Mouse (Mus musculus) neural tube, embryonic 11.5 days (tissue): ENCODE measurements at regions not wholly inside any gene's neighbourhood (a gene's known extent, or its start where the extent isn't known, plus 50 kb on each side); places are given as distances from the start of the nearest gene placed in this dataset.
A peak's percentile ranks its signal among the peaks of the same experiment; 100 is the strongest.

ENCODE experiments used
- ATAC-seq: fragments of 200-750 bp; cut with Nextera tagmentation; 2 replicates; pipeline ENCODE4 v1.8.0; 2017; ENCODE audit warnings: moderate number of reproducible peaks, mild to moderate bottlenecking, moderate TSS enrichment, moderate library complexity; ENCODE audit not compliant: insufficient read depth, low FRiP score, low TSS enrichment
- DNase-seq: peaks from one replicate; pipeline ENCODE4 v3.0.0-alpha.2; 2015; ENCODE audit warnings: low spot score
- H3K27ac ChIP-seq: fragments of 300-500 bp; sonication (generic); 2 replicates; pipeline ENCODE4 v1.5.1; 2014; ENCODE audit warnings: low read depth, mild to moderate bottlenecking, low read length
- H3K27me3 ChIP-seq: fragments of 300-500 bp; sonication (generic); 2 replicates; pipeline ENCODE4 v1.6.1; 2014; ENCODE audit warnings: mild to moderate bottlenecking, low read length, mixed read lengths; ENCODE audit not compliant: control insufficient read depth, insufficient read depth
- H3K36me3 ChIP-seq: fragments of 300-500 bp; sonication (generic); 2 replicates; pipeline ENCODE4 v1.6.1; 2014; ENCODE audit warnings: mild to moderate bottlenecking, low read length, moderate library complexity, mixed read lengths; ENCODE audit not compliant: control insufficient read depth, insufficient read depth
- H3K4me1 ChIP-seq: fragments of 300-500 bp; sonication (generic); 2 replicates; pipeline ENCODE4 v1.6.1; 2014; ENCODE audit warnings: low read length, mixed read lengths; ENCODE audit not compliant: control insufficient read depth, insufficient read depth
- H3K4me2 ChIP-seq: fragments of 300-500 bp; sonication (generic); 2 replicates; pipeline ENCODE4 v1.6.1; 2014; ENCODE audit warnings: low read depth, mild to moderate bottlenecking, moderate library complexity
- H3K4me3 ChIP-seq: fragments of 300-500 bp; sonication (generic); 2 replicates; pipeline ENCODE4 v1.5.1; 2014; ENCODE audit warnings: low read depth, low read length
- H3K9ac ChIP-seq: fragments of 300-500 bp; sonication (generic); 2 replicates; pipeline ENCODE4 v1.6.1; 2014; ENCODE audit warnings: mild to moderate bottlenecking, low read length
- H3K9me3 ChIP-seq: fragments of 300-500 bp; sonication (generic); 2 replicates; pipeline ENCODE4 v1.6.1; 2016; ENCODE audit warnings: low read length; ENCODE audit not compliant: control insufficient read depth
- WGBS: fragments of 180-500 bp; shearing (Covaris S2); extraction: QIAGEN DNeasy Blood & Tissue Kit; methylation state at CpG from one replicate; pipeline ENCODE4 v1.1.7; 2014; 5-methylcytosine and 5-hydroxymethylcytosine counted together

- DNase-seq (no peak), ATAC-seq (no peak)
- Histone ChIP-seq H3K4me1 (peaks cover 3% of the 10 kb centered on the region; the same call in 1 of the 2 replicates), H3K27me3 (peaks cover 76% of the 10 kb centered on the region), H3K4me2 (no peak overlapping the region), H3K9me3 (no peaks in the 10 kb centered on the region), H3K27ac (no peak overlapping the region), H3K36me3 (no peaks in the 10 kb centered on the region), H3K9ac (no peak overlapping the region), H3K4me3 (no peak overlapping the region)
- 85% methylated on average over 10 of the region's 10 CpGs for WGBS
Observed at GRCm38 (mm10) chr15:85664432-85664828, 70.4 kb upstream of the Ppara start.

- Histone ChIP-seq H3K9ac (no peak overlapping the region), H3K27ac (no peak overlapping the region), H3K27me3 (peaks cover 78% of the 10 kb centered on the region), H3K4me2 (no peak overlapping the region), H3K36me3 (no peaks in the 10 kb centered on the region), H3K4me1 (peaks cover 3% of the 10 kb centered on the region; the same call in 1 of the 2 replicates), H3K9me3 (no peaks in the 10 kb centered on the region), H3K4me3 (no peak overlapping the region)
- DNase-seq, result no peak
- WGBS, result 76% methylated on average over 12 of the region's 12 CpGs
- ATAC-seq, result no peak
Observed at GRCm38 (mm10) chr15:85665181-85665821, 69.5 kb upstream of the Ppara start.

- 74% methylated on average over 9 of the region's 9 CpGs for WGBS
Observed at GRCm38 (mm10) chr15:85666496-85666895, 68.3 kb upstream of the Ppara start.

GRCm38 (mm10) chr15:85667381-85667791 lies 67.4 kb upstream of the Ppara start:
- Histone ChIP-seq H3K4me1 (peaks cover 2% of the 10 kb centered on the region; the same call in 1 of the 2 replicates), H3K27me3 (peaks cover 77% of the 10 kb centered on the region), H3K27ac (no peak overlapping the region), H3K4me2 (no peak overlapping the region; the same call in 1 of the 2 replicates), H3K9ac (no peak overlapping the region), H3K36me3 (no peaks in the 10 kb centered on the region), H3K9me3 (no peaks in the 10 kb centered on the region), H3K4me3 (no peak overlapping the region)
- no peak for ATAC-seq
- no peak for DNase-seq
- WGBS, result 64% methylated on average over 12 of the region's 12 CpGs

More at GRCm38 (mm10) chr15:85666496-85666895, 68.3 kb upstream of the Ppara start:
- Histone ChIP-seq H3K4me3 (no peak overlapping the region), H3K9me3 (no peaks in the 10 kb centered on the region), H3K36me3 (no peaks in the 10 kb centered on the region), H3K27me3 (peaks cover 77% of the 10 kb centered on the region), H3K4me2 (no peak overlapping the region), H3K27ac (no peak overlapping the region), H3K4me1 (peaks cover 2% of the 10 kb centered on the region; the same call in 1 of the 2 replicates), H3K9ac (no peak overlapping the region)
- DNase-seq (no peak), ATAC-seq (no peak)

- Histone ChIP-seq H3K36me3 (no peaks in the 10 kb centered on the region), H3K4me3 (no peak overlapping the region), H3K27ac (no peak overlapping the region), H3K4me1 (peaks cover 2% of the 10 kb centered on the region; the same call in 1 of the 2 replicates), H3K9ac (no peak overlapping the region), H3K9me3 (no peaks in the 10 kb centered on the region), H3K4me2 (no peak overlapping the region), H3K27me3 (peaks cover 77% of the 10 kb centered on the region)
- ATAC-seq (no peak), DNase-seq (no peak)
- 83% methylated on average over 7 of the region's 7 CpGs for WGBS
Observed at GRCm38 (mm10) chr15:85667906-85668590, 66.7 kb upstream of the Ppara start.

- H3K27ac ChIP-seq, result no peak overlapping the region
- no peak for ATAC-seq
- DNase-seq, result no peak
- peaks cover 2% of the 10 kb centered on the region; the same call in 1 of the 2 replicates for H3K4me1 ChIP-seq
- H3K27me3 ChIP-seq, result peaks cover 76% of the 10 kb centered on the region
- no peak overlapping the region for H3K4me3 ChIP-seq
- H3K36me3 ChIP-seq, result no peaks in the 10 kb centered on the region
- 65% methylated on average over 9 of the region's 9 CpGs for WGBS
- H3K9me3 ChIP-seq, result no peaks in the 10 kb centered on the region
- no peak overlapping the region for H3K9ac ChIP-seq
- H3K4me2 ChIP-seq, result no peak overlapping the region
Observed at GRCm38 (mm10) chr15:85668871-85669651, 65.7 kb upstream of the Ppara start.

GRCm38 (mm10) chr15:85669652-85670175 lies 65.1 kb upstream of the Ppara start:
- Histone ChIP-seq H3K4me1 (peaks cover 2% of the 10 kb centered on the region; the same call in 1 of the 2 replicates), H3K27me3 (peaks cover 78% of the 10 kb centered on the region), H3K9ac (peak overlapping the region; percentile 91), H3K9me3 (no peaks in the 10 kb centered on the region), H3K4me2 (peak overlapping the region; percentile 79), H3K4me3 (peak overlapping the region; percentile 67), H3K36me3 (no peaks in the 10 kb centered on the region), H3K27ac (no peak overlapping the region; the same call in 1 of the 2 replicates)
- DNase-seq, result no peak
- ATAC-seq, result no peak; the same call in 1 of the 2 replicates
- whole genome bisulfite sequencing, result 32% methylated on average over 15 of the region's 15 CpGs

- ATAC-seq (peak; percentile 62), DNase-seq (peak; percentile 63)
- WGBS, result 1% methylated on average over 55 of the region's 64 CpGs
Observed at GRCm38 (mm10) chr15:85670176-85670788, 64.5 kb upstream of the Ppara start.

More at GRCm38 (mm10) chr15:85670176-85670788, 64.5 kb upstream of the Ppara start:
- no peaks in the 10 kb centered on the region for H3K36me3 ChIP-seq
- H3K27ac ChIP-seq, result peak overlapping the region; percentile 81
- H3K4me3 ChIP-seq, result peak overlapping the region; percentile 67
- H3K4me2 ChIP-seq, result peak overlapping the region; percentile 79
- H3K9ac ChIP-seq, result peak overlapping the region; percentile 91
- peaks cover 79% of the 10 kb centered on the region for H3K27me3 ChIP-seq
- no peaks in the 10 kb centered on the region for H3K9me3 ChIP-seq
- H3K4me1 ChIP-seq, result peaks cover 2% of the 10 kb centered on the region; the same call in 1 of the 2 replicates
